Mouse (Mus musculus) urinary bladder, adult 2 months (tissue): ENCODE data around the gene Rps6. TPM values are rescaled to one million over a fixed set of nuclear protein-coding genes. Genes with fewer than 3 reads are reported as not detected.
"Not testable (repeated sequence)": the region's sequence is repeated elsewhere in the genome, so short reads cannot be mapped to it uniquely, and the experiment has no call there.

ENCODE experiments used
- DNase-seq: peaks from one replicate; pipeline ENCODE4 v3.0.0; 2022; ENCODE audit warnings: low spot score
- polyA plus RNA-seq: library from polyadenylated mRNA; depleted of rRNA; stranded (reverse); fragments of >200 nt; gene quantifications from 2 replicates; pipeline ENCODE4 v1.2.3, GENCODE M21; 2012; rRNA removed

The Rps6 gene
- polyA plus RNA-seq, 1 experiment, result 2,335 TPM

DNA sequence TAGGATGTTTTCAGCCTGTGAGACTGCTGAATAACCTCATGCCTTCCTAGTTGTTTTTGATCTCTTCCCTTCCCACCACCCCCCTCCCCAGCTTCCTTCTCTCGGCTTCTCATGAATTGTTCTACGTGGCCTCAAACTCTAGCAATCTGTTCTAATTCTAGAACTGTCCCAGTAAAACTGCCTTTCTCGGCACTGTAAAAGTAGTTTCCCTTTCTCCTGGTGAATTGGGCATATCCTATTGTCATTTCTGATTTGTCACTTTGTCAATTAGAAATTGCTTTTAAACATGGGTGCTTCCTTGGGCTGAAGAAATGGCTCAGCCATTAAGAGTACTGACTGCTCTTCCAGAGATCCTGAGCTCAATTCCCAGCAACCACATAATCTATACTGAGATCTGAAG, 5.2 kb downstream of the Rps6 start:
- no peak for DNase-seq

GRCm38 (mm10) chr4:86851331-86851730, 5.9 kb downstream of the Rps6 start:
- DNase-seq, result no peak

DNA sequence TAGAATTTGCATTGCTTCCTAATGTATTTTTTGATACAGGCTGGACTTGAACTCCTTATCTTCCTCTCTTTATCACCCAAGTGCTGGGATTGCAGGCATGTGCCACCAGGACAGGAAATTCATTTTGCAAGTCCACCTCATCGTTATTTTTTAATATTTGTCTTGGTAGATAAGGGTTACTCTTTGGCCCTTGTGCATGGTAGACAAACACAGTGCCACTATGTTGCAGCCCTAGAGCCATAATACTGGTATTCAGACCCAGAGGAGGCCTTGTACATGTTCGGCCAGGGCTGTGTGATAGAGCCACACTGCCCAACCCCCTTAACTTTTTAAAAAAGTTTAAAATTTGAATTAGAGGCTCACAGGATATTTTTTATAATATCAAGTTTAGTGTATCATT, 10.0 kb downstream of the Rps6 start:
- DNase-seq, result no peak

DNA sequence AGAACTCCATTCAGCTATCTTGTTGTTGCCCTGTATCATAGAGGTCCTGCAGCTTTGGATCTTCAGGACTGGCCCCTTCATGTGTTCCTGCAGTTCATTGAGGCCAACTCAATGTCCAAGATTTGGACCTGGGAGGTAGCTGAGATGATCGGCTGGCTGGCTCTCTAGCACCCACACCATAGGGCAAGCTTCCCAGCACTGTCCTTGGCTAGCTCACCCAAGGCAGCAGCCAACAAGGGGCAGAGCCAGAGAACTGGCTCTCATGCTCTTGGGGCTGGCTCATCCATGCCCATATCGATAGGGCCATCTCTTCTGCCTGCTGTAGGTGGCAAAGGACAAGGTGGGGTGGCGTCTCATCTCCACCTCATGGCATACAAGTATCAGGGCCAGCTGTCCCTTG, 11.8 kb downstream of the Rps6 start:
- no peak for DNase-seq

DNA sequence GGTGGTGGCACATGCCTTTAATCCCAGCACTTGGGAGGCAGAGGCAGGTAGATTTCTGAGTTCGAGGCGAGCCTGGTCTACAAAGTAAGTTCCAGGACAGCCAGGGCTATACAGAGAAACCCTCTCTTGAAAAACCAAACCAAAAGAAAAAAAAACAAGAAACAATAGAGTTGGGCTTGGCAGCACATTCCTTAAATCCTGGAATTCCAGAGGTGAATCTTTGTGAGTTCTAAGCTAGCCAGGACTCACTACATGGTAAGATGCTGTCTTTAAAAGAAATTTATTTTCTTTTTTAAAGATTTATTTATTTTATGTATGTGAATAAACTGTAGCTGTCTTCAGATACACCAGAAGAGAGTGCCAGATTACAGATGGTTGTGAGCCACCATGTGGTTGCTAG, 16.1 kb downstream of the Rps6 start:
- not testable (repeated sequence) for DNase-seq

DNA sequence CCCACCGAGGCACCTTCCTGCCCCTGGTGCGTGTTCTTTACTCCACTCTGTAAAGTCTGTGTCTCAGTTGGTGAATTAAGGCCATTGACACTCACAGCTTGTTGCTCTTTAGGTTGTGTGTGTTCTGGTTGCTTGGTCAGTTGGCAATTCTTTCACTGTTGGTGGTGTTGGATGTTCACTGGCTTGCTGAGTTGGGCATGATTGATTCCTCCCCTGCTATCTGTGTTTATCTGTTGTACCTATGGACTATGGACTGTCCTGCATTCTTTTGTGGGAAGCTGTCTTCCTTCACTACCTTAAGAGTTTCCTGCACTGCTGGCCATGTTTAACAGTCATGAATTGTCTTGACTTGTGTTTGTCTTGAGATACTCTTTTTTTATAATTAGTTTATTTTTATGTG, 25.3 kb downstream of the Rps6 start:
- no peak for DNase-seq

- DNase-seq, result no peak
Observed at GRCm38 (mm10) chr4:86825143-86825542, 32.1 kb downstream of the Rps6 start.

- no peak for DNase-seq
Observed at GRCm38 (mm10) chr4:86823169-86823568, 34.0 kb downstream of the Rps6 start.

- DNase-seq, result no peak
Observed at GRCm38 (mm10) chr4:86814850-86815249, 42.4 kb downstream of the Rps6 start.

DNA sequence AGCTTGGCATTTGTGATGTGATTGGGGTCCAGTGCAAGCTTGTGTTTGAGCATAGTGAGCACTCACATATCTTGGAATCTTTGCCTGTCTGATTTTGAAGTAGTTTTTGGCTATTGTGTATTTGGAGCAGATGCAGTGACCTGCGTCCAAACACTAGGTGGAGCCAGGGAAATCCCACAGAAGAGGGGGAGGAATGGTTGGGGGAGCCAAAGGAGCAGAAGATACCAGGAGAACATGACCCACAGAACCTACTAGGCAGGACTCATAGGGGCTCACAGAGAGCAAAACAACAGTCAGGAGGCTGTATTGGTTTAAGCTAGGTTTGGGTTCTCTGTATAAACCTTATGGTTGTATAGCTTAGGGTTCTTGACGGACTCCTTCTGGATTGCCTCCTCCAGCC, 46.6 kb downstream of the Rps6 start:
- no peak for DNase-seq

Other genes starting within 250 kb of the Rps6 start
- gene Haus6, start 245.4 kb downstream of the Rps6 start, polyA plus RNA-seq, result 3.7 and 4.0 TPM in 2 replicates
- 129 and 151 TPM in 2 replicates for gene Plin2, start 187.4 kb downstream of the Rps6 start, polyA plus RNA-seq
- 12.5 and 15.2 TPM in 2 replicates for gene Dennd4c, start 108.9 kb downstream of the Rps6 start, polyA plus RNA-seq
- 261 and 377 TPM in 2 replicates for gene Acer2, start 17.0 kb upstream of the Rps6 start, polyA plus RNA-seq